Mouse (Mus musculus) neutrophil, adult 65 days (primary cell): ENCODE measurements around the gene Krtap19-2. TPM values are rescaled to one million over a fixed set of nuclear protein-coding genes. Genes with fewer than 3 reads are reported as not detected.

Experiments
- total RNA-seq: library from RNA; stranded (reverse); gene quantifications from 2 replicates; pipeline ENCODE4 v1.2.4, GENCODE M21; 2023

Krtap19-2 gene
- total RNA-seq: not detected in 2 replicates

GRCm38 (mm10) chr16:88874169-88874568 lies at the start of gene Krtap19-2:
Krtap19-2 (minus strand) TSS chr16:88874269.

DNA sequence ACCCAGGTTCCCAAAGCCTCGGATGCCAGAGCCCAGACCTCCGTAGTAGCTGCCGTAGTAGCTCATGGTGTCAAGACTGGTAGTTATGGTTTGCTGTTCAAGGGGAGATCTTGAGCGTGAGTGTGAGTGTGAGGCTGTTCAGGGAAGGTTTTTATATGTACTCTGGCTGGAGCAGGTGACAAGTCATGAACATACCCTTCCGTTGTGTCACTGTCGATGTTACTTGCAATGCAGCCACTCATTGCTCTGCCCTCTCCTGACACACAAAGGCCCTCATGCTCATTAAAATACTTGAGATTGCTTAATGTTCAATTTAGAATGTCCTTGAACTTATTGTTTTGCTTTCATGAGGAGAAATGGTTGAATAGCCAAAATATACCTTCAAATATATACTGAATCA lies 22.3 kb upstream of the Krtap19-2 start, which contains the start of gene Krtap19-5:
Gene Krtap19-5 (minus strand): TSS at position 101 of the 400 bp plus-strand sequence.

DNA sequence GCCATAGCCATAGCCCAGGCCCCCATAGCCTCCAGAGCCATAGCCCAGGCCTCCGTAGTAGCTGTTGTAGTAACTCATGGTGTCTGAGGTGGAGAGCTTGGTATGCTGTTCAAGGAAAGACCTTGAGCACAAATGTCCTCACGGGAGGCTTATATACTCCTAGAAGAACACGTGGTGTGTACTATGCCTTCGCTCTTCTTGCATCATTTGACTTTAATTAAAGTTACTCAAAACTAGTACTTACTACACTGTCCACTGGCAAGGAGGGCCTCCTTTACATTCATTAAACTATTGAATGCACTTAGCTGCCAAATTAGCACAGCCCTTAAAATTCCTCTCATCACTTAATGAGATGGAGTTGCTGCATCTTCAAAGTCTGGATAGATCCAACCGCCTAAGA lies 10.9 kb upstream of the Krtap19-2 start, which contains the start of gene Krtap19-4:
Gene Krtap19-4 (minus strand): TSS at position 101 of the 400 bp plus-strand sequence.

DNA sequence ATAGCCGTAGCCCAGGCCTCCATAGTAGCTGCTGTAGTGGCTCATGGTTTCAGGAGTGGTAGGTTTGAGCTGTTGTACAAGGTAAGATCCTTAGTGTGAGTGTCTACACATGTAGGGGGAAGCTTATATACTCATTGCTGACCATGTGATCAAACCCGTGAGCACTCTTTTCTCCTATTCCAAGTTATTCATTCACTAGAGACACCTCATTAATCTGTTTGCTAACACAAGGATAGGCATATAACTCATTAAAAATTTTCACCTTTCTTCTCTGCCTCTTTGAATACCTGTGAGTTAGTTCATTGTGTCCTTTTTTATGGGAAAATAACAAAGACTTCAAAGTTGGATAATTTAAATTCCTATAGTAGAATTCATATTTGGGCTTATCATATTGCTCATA lies 3.9 kb upstream of the Krtap19-2 start, which contains the start of gene Krtap19-3:
Gene Krtap19-3 (minus strand): TSS at position 101 of the 400 bp plus-strand sequence.

GRCm38 (mm10) chr16:88869311-88869710 lies 4.8 kb downstream of the Krtap19-2 start, which contains the start of gene Krtap19-1:
Krtap19-1 (minus strand) TSS chr16:88869411.

DNA sequence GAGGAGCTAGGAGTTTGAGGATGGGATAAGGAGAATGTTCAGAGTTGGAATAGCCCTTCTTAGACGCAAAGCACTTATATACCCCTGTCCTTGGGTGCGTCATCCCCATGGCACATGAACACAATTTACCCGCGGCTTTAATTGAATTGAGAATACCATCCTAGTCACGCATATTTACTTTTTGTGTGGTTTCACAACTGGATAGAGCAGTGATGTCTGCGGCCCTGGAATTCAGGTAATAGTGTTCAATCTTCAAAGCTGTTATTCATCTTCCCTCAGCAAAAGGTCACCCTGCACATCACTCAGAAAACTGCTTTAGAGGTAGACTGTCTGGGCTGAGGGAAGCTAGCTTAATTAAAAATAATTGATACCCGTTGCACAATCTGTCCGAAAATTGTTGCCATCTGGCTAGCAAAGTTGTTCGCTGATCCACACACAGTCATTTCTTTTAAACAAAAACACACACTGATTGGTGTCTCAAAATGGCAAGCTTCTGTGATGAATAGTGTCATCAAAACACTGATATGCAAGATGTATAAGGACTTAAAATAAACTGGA lies 47.9 kb downstream of the Krtap19-2 start, which contains the start of gene Krtap14:
Gene Krtap14 (minus strand): TSS at position 51 of the 558 bp plus-strand sequence.

Other genes with a start within 250 kb of the Krtap19-2 start
- not detected in 2 replicates for gene 2310079G19Rik, start 246.6 kb downstream of the Krtap19-2 start, total RNA-seq
- gene Krtap26-1, start 226.5 kb downstream of the Krtap19-2 start, total RNA-seq: not detected in 2 replicates
- gene Krtap27-1, start 202.6 kb downstream of the Krtap19-2 start, total RNA-seq: not detected in 2 replicates
- gene 2310061N02Rik, start 166.3 kb downstream of the Krtap19-2 start, total RNA-seq: not detected in 2 replicates
- gene Krtap13-1, start 145.4 kb downstream of the Krtap19-2 start, total RNA-seq: not detected in 2 replicates
- not detected in 2 replicates for gene Krtap13, start 122.6 kb downstream of the Krtap19-2 start, total RNA-seq
- not detected in 2 replicates for gene 2310034C09Rik, start 115.4 kb downstream of the Krtap19-2 start, total RNA-seq
- not detected in 2 replicates for gene 2310057N15Rik, start 100.1 kb downstream of the Krtap19-2 start, total RNA-seq
- not detected in 2 replicates for gene Gm5965, start 96.4 kb downstream of the Krtap19-2 start, total RNA-seq
- not detected in 2 replicates for gene Gm20741, start 62.0 kb downstream of the Krtap19-2 start, total RNA-seq
- gene Krtap15, start 54.1 kb downstream of the Krtap19-2 start, total RNA-seq: not detected in 2 replicates
- gene Krtap14, start 48.1 kb downstream of the Krtap19-2 start, total RNA-seq: not detected in 2 replicates
- not detected in 2 replicates for gene Krtap19-1, start 4.9 kb downstream of the Krtap19-2 start, total RNA-seq
- gene Krtap19-3, start 3.8 kb upstream of the Krtap19-2 start, total RNA-seq: not detected in 2 replicates
- gene Krtap19-4, start 10.8 kb upstream of the Krtap19-2 start, total RNA-seq: not detected in 2 replicates
- gene Krtap19-5, start 22.2 kb upstream of the Krtap19-2 start, total RNA-seq: not detected in 2 replicates
- not detected in 2 replicates for gene Krtap19-9b, start 58.0 kb upstream of the Krtap19-2 start, total RNA-seq
- gene Krtap16-3, start 88.6 kb upstream of the Krtap19-2 start, total RNA-seq: not detected in 2 replicates
- gene Krtap22-2, start 136.5 kb upstream of the Krtap19-2 start, total RNA-seq: not detected in 2 replicates
- gene Gm10229, start 141.0 kb upstream of the Krtap19-2 start, total RNA-seq: not detected in 2 replicates
- gene Krtap6-1, start 157.4 kb upstream of the Krtap19-2 start, total RNA-seq: not detected in 2 replicates
- gene Gm10228, start 167.2 kb upstream of the Krtap19-2 start, total RNA-seq: not detected in 2 replicates
- gene Krtap6-5, start 173.6 kb upstream of the Krtap19-2 start, total RNA-seq: not detected in 2 replicates
- gene 1110025L11Rik, start 189.7 kb upstream of the Krtap19-2 start, total RNA-seq: not detected in 2 replicates
- not detected in 2 replicates for gene Krtap6-3, start 209.7 kb upstream of the Krtap19-2 start, total RNA-seq